Mouse (Mus musculus): Measurements from ENCODE around the gene Arhgap17. TPM values are rescaled to one million over a fixed set of nuclear protein-coding genes. Genes with fewer than 3 reads are reported as not detected.
A peak's percentile ranks its signal among the peaks of the same experiment; 100 is the strongest.

Gene Arhgap17
- polyA plus RNA-seq, 1 experiment from 2014 or later, result 23.4 TPM

DNA sequence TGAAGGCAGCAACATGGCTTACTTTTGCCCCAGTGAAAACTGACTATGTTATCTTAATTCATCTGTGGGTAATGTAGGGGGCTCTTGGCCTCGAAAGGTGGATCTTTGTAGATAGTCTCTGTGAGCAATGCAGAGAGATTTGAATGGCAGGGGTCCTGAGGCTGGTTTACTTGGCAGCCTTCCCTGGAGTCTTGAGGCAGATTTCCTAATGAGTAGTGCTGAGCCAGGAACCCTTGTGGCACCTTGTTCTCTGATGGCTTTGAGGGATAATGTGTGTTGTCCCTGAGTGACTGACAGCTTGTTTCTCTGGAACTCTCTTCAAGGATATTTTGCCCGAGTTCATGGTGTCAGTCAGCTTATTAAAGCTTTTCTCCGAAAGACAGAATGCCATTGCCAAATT is 31.4 kb upstream of the Arhgap17 start:
- Histone ChIP-seq H3K4me2 (ENCODE audit: low read depth, low read length) (no peak overlapping the region), H3K27me3 (ENCODE audit: control insufficient read depth, insufficient read depth, low read depth, low read length) (no peaks in the 10 kb centered on the region), H3K4me3 (ENCODE audit: low read length) (no peak overlapping the region), H3K27ac (ENCODE audit: low read length) (no peak overlapping the region), H3K9ac (ENCODE audit: low read length) (no peak overlapping the region), H3K9me3 (ENCODE audit: control insufficient read depth, low read length) (no peaks in the 10 kb centered on the region), H3K36me3 (ENCODE audit: control insufficient read depth, insufficient read depth, low read length) (peaks cover 3% of the 10 kb centered on the region; the same call in 1 of the 2 replicates), H3K4me1 (replicated peaks; ENCODE audit: control insufficient read depth, insufficient read depth, low read length) (no peaks in the 10 kb centered on the region)
- no peak for ATAC-seq (ENCODE audit: low read depth)
- WGBS, result 77% methylated on average over 3 of the region's 3 CpGs

DNA sequence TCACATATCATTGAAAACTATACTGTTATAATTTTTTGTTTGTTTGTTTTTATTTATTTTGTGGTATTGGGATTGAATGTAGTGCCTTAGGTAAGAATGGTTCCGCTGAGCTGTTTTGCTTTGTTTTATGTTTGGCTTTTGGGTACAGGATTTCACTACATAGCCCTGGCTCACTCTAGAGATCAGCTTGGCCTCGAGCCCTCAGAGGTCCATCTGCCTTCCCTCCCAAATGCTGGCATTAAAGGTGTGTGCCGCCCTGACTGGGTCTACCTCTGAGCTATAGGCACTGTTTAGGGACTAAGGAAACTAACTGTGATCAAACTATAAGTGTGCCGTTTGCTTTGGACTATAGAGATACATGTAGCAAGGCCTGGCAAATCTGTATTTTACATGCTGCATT is 29.6 kb upstream of the Arhgap17 start:
- WGBS, result 81% methylated on average over 4 of the region's 4 CpGs
- no peak overlapping the region for H3K4me3 ChIP-seq (ENCODE audit: low read length)
- no peak for ATAC-seq (ENCODE audit: low read depth)
- H3K27me3 ChIP-seq (ENCODE audit: control insufficient read depth, insufficient read depth, low read depth, low read length), result no peaks in the 10 kb centered on the region
- H3K4me2 ChIP-seq (ENCODE audit: low read depth, low read length), result no peak overlapping the region
- H3K4me1 ChIP-seq (replicated peaks; ENCODE audit: control insufficient read depth, insufficient read depth, low read length), result no peaks in the 10 kb centered on the region; the same call in 1 of the 2 replicates
- no peaks in the 10 kb centered on the region for H3K9me3 ChIP-seq (ENCODE audit: control insufficient read depth, low read length)
- peaks cover 3% of the 10 kb centered on the region; the same call in 1 of the 2 replicates for H3K36me3 ChIP-seq (ENCODE audit: control insufficient read depth, insufficient read depth, low read length)
- H3K27ac ChIP-seq (ENCODE audit: low read length), result no peak overlapping the region
- no peak overlapping the region for H3K9ac ChIP-seq (ENCODE audit: low read length)

DNA sequence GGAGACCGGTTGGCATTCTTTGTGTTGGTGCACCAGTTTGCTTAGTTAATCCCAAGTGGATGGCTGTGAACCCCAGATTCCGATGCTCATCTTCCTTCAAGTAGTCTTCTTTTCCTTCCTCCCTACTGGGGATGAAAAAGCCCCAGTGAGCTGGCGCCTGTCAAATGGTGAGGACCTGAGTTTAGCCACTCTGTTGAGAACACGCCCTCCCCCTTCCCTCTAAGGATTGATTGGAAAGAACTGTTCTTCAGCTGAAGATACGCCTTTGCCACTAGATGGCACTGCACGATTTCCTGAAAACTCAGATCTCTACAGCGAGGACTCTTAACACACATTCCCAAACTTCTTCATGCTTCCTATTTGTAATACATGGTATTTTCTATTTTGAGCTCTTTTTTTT is 29.1 kb upstream of the Arhgap17 start:
- no peak overlapping the region for H3K9ac ChIP-seq (ENCODE audit: low read length)
- no peak overlapping the region for H3K4me3 ChIP-seq (ENCODE audit: low read length)
- no peak overlapping the region for H3K4me2 ChIP-seq (ENCODE audit: low read depth, low read length)
- ATAC-seq (ENCODE audit: low read depth), result peak; percentile 73; the same call in 1 of the 2 replicates
- H3K27me3 ChIP-seq (ENCODE audit: control insufficient read depth, insufficient read depth, low read depth, low read length), result no peaks in the 10 kb centered on the region
- H3K9me3 ChIP-seq (ENCODE audit: control insufficient read depth, low read length), result no peaks in the 10 kb centered on the region
- WGBS, result 23% methylated on average over 7 of the region's 7 CpGs
- peaks cover 3% of the 10 kb centered on the region; the same call in 1 of the 2 replicates for H3K36me3 ChIP-seq (ENCODE audit: control insufficient read depth, insufficient read depth, low read length)
- no peaks in the 10 kb centered on the region; the same call in 1 of the 2 replicates for H3K4me1 ChIP-seq (replicated peaks; ENCODE audit: control insufficient read depth, insufficient read depth, low read length)
- H3K27ac ChIP-seq (ENCODE audit: low read length), result no peak overlapping the region

DNA sequence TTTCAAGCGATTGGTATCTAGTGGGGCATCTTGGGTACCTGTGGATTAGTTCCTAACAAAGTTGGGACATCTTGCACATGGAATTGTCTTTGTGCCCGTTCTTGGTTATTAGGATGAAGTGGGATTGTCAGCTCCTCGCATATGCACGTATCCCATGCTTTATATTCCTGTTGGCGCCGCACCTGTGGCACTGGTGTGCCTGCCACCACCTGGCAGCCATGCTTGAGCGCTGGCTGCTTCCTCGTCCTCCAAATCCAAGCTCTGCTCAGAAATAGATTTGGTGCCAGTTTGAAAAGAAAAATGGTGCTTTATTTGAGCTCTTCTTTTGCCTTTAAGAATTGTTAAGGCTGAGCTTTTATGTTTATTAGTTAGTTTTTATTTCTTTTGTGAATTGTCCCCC is 28.2 kb upstream of the Arhgap17 start:
- no peak for ATAC-seq (ENCODE audit: low read depth)
- no peaks in the 10 kb centered on the region for H3K27me3 ChIP-seq (ENCODE audit: control insufficient read depth, insufficient read depth, low read depth, low read length)
- whole genome bisulfite sequencing, result 86% methylated on average over 8 of the region's 8 CpGs

DNA sequence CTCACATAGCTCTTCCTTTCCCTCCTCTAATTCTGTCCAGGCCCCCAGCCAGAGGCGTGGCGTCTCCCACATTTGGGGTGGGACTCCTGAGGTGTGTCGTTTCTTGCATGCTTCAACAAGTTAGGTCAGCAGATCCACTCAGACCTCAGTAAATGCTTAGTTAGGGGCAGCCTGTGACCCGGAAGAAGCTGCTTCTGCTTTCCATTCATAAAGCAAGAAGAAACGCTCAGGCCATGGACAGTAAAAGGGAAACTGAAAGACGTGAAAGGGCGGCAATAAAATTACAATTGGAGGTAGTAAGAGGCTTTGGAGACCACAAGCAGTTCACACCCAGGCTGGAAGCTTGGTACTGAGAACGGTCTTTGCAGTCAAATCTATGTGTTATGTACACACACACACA is 27.7 kb upstream of the Arhgap17 start:
- H3K9me3 ChIP-seq (ENCODE audit: control insufficient read depth, low read length), result no peaks in the 10 kb centered on the region
- no peaks in the 10 kb centered on the region for H3K27me3 ChIP-seq (ENCODE audit: control insufficient read depth, insufficient read depth, low read depth, low read length)
- WGBS, result 78% methylated on average over 8 of the region's 8 CpGs

More for the DNA sequence above, 28.2 kb upstream of the Arhgap17 start:
- Histone ChIP-seq H3K4me3 (ENCODE audit: low read length) (no peak overlapping the region), H3K27ac (ENCODE audit: low read length) (no peak overlapping the region), H3K4me2 (ENCODE audit: low read depth, low read length) (no peak overlapping the region), H3K4me1 (replicated peaks; ENCODE audit: control insufficient read depth, insufficient read depth, low read length) (no peaks in the 10 kb centered on the region; the same call in 1 of the 2 replicates), H3K9me3 (ENCODE audit: control insufficient read depth, low read length) (no peaks in the 10 kb centered on the region), H3K36me3 (ENCODE audit: control insufficient read depth, insufficient read depth, low read length) (peaks cover 3% of the 10 kb centered on the region; the same call in 1 of the 2 replicates), H3K9ac (ENCODE audit: low read length) (no peak overlapping the region)

DNA sequence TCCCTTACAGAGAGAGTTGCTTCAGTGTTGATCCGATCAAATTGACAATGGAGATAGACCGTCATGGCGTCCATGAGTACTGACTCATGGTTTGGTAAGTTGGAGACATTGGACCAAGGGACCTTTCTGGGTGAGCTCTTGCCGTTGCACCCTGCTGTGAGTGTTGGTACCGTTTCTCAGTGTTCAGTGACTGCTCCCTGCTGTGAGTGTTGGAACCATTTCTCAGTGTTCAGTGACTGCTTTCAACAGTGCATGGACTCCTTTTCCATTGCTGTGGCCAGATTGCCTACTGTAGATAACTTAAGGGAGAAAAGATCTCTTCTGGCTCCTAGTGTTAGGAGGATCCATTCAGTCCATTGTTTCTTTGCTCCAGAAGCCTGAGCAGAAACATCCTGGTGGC is 27.2 kb upstream of the Arhgap17 start:
- 88% methylated on average over 5 of the region's 5 CpGs for WGBS
- no peak for ATAC-seq (ENCODE audit: low read depth)
- H3K27me3 ChIP-seq (ENCODE audit: control insufficient read depth, insufficient read depth, low read depth, low read length), result no peaks in the 10 kb centered on the region

More for the DNA sequence above, 27.7 kb upstream of the Arhgap17 start:
- H3K4me3 ChIP-seq (ENCODE audit: low read length), result no peak overlapping the region
- H3K27ac ChIP-seq (ENCODE audit: low read length), result no peak overlapping the region
- peaks cover under 1% of the 10 kb centered on the region; the same call in 1 of the 2 replicates for H3K36me3 ChIP-seq (ENCODE audit: control insufficient read depth, insufficient read depth, low read length)
- no peak overlapping the region for H3K4me2 ChIP-seq (ENCODE audit: low read depth, low read length)
- H3K4me1 ChIP-seq (replicated peaks; ENCODE audit: control insufficient read depth, insufficient read depth, low read length), result no peaks in the 10 kb centered on the region; the same call in 1 of the 2 replicates
- no peak for ATAC-seq (ENCODE audit: low read depth)
- H3K9ac ChIP-seq (ENCODE audit: low read length), result no peak overlapping the region

DNA sequence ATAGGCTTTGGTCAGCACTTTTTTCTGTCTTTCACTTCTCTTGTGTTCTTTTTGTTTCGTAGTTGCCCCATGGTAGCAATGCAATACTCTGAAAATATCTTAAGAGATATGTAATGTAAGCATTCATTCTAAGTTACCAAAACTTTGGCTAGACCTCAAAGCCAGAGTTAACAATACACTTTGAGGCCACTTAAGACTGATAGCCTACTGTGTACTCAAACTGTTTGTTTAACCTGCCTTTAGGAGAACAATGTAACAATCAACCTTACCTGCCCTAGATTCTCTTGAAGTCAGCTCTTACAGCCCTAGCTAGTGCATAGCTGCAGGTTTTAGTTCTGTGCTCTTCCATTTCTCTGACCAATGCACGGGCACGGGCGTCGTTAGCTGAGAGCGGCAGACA is 24.6 kb upstream of the Arhgap17 start:
- Histone ChIP-seq H3K9ac (ENCODE audit: low read length) (no peak overlapping the region), H3K4me2 (ENCODE audit: low read depth, low read length) (no peak overlapping the region), H3K36me3 (ENCODE audit: control insufficient read depth, insufficient read depth, low read length) (0 out of 2 replicates have a peak, but pooled peaks cover 3% of the 10 kb centered on the region), H3K4me3 (ENCODE audit: low read length) (no peak overlapping the region), H3K4me1 (replicated peaks; ENCODE audit: control insufficient read depth, insufficient read depth, low read length) (no peaks in the 10 kb centered on the region; the same call in 1 of the 2 replicates), H3K9me3 (ENCODE audit: control insufficient read depth, low read length) (no peaks in the 10 kb centered on the region), H3K27ac (ENCODE audit: low read length) (no peak overlapping the region), H3K27me3 (ENCODE audit: control insufficient read depth, insufficient read depth, low read depth, low read length) (no peaks in the 10 kb centered on the region)
- ATAC-seq (ENCODE audit: low read depth), result peak; percentile 45; the same call in 1 of the 2 replicates
- WGBS, result 56% methylated on average over 6 of the region's 6 CpGs

More for the DNA sequence above, 27.2 kb upstream of the Arhgap17 start:
- no peaks in the 10 kb centered on the region for H3K9me3 ChIP-seq (ENCODE audit: control insufficient read depth, low read length)
- H3K27ac ChIP-seq (ENCODE audit: low read length), result no peak overlapping the region
- no peak overlapping the region for H3K4me2 ChIP-seq (ENCODE audit: low read depth, low read length)
- no peak overlapping the region for H3K4me3 ChIP-seq (ENCODE audit: low read length)
- no peaks in the 10 kb centered on the region; the same call in 1 of the 2 replicates for H3K4me1 ChIP-seq (replicated peaks; ENCODE audit: control insufficient read depth, insufficient read depth, low read length)
- H3K36me3 ChIP-seq (ENCODE audit: control insufficient read depth, insufficient read depth, low read length), result no peaks in the 10 kb centered on the region
- no peak overlapping the region for H3K9ac ChIP-seq (ENCODE audit: low read length)

DNA sequence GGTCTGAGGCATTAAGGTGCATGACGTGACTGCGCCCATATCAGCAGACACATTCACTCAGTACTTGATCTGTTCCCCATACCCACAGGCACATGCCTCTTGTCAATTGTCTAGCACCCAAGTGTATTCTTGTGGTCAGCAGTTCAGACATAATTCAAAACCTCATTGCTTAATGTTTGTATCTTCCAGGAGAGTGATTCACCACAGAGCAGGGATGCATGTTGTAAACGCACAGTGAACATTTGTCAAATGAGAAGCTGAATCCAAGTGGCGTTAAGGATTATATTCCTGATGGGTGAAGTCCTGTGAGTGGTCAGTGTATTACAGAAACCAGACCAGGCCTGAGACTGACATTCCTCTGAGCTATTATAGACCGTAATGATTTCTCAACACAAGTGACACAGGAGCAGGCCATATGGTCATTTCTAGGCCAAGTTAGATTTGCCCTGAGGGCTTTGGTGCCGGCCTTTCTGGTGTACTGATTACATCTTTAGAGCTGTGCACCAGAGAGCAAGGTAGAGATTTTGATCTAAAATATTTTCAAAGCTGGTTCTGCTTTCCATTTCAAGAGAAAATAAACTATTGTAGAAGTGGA is 20.1 kb upstream of the Arhgap17 start:
- Histone ChIP-seq H3K36me3 (ENCODE audit: control insufficient read depth, insufficient read depth, low read length) (0 out of 2 replicates have a peak, but pooled peaks cover 3% of the 10 kb centered on the region), H3K27me3 (ENCODE audit: control insufficient read depth, insufficient read depth, low read depth, low read length) (no peaks in the 10 kb centered on the region), H3K4me1 (replicated peaks; ENCODE audit: control insufficient read depth, insufficient read depth, low read length) (peaks cover 4% of the 10 kb centered on the region), H3K27ac (ENCODE audit: low read length) (no peak overlapping the region), H3K9me3 (ENCODE audit: control insufficient read depth, low read length) (no peaks in the 10 kb centered on the region), H3K4me3 (ENCODE audit: low read length) (no peak overlapping the region), H3K9ac (ENCODE audit: low read length) (no peak overlapping the region), H3K4me2 (ENCODE audit: low read depth, low read length) (no peak overlapping the region)
- no peak for ATAC-seq (ENCODE audit: low read depth)
- WGBS, result 84% methylated on average over 6 of the region's 6 CpGs

DNA sequence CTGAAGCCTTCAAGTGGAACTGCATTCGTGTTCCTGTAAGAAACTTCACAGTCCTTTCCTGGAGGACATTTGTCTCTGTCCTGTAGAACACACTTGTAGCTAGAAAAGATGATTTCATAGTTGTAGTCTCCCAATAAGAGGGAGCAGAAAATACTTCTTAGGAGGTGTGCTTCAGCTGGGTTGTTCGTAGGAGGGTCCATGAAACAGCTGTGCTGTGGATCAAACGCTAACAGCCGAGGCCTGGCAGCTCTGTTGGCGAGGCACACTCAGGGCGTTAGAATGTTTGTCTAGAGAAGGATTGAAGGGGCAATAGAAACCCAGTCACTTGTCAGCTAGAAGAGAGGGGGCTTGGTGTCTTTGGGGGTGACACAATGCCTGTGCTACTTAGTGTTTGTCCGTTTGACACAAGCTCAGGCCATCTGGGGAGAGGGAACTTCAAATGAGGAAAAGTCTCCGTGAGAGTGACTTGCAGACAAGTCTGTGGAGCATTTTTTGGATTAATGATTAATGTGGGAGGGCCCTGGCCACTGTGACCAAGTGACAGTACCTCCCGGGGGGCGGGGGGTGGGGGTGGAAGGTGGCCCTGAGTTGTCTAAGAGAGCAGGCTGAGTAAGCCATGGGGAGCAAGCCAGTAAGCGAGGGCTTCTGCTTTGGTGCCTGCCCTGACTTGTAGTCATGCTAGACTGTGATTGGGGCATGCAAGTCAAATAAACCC is 16.1 kb upstream of the Arhgap17 start:
- no peak overlapping the region for H3K4me3 ChIP-seq (ENCODE audit: low read length)
- no peaks in the 10 kb centered on the region for H3K27me3 ChIP-seq (ENCODE audit: control insufficient read depth, insufficient read depth, low read depth, low read length)
- peak overlapping the region; percentile 66 for H3K27ac ChIP-seq (ENCODE audit: low read length)
- peaks cover 4% of the 10 kb centered on the region; the same call in 1 of the 2 replicates for H3K4me1 ChIP-seq (replicated peaks; ENCODE audit: control insufficient read depth, insufficient read depth, low read length)
- H3K4me2 ChIP-seq (ENCODE audit: low read depth, low read length), result no peak overlapping the region
- H3K36me3 ChIP-seq (ENCODE audit: control insufficient read depth, insufficient read depth, low read length), result 0 out of 2 replicates have a peak, but pooled peaks cover 2% of the 10 kb centered on the region
- 51% methylated on average over 11 of the region's 11 CpGs for WGBS
- 0 out of 2 replicates have a peak overlapping the region, but pooled peaks have one; percentile 11 for H3K9ac ChIP-seq (ENCODE audit: low read length)
- no peaks in the 10 kb centered on the region for H3K9me3 ChIP-seq (ENCODE audit: control insufficient read depth, low read length)
- peak; percentile 62 for ATAC-seq (ENCODE audit: low read depth)

Measured in lung, embryonic 16.5 days (tissue).